Mouse (Mus musculus) hindbrain, embryonic 12.5 days (tissue): ENCODE data around the gene Pik3cb. TPM values are rescaled to one million over a fixed set of nuclear protein-coding genes. Genes with fewer than 3 reads are reported as not detected.

ENCODE experiments used
- ATAC-seq: fragments of 200-750 bp; cut with Nextera tagmentation; 2 replicates; pipeline ENCODE4 v1.8.0; 2017; ENCODE audit warnings: moderate TSS enrichment; ENCODE audit not compliant: low FRiP score
- H3K27ac ChIP-seq: fragments of 300-500 bp; sonication (generic); 2 replicates; pipeline ENCODE4 v1.5.1; 2016; ENCODE audit warnings: mild to moderate bottlenecking
- H3K27me3 ChIP-seq: fragments of 300-500 bp; sonication (generic); 2 replicates; pipeline ENCODE4 v1.6.1; 2016; ENCODE audit warnings: mild to moderate bottlenecking
- H3K36me3 ChIP-seq: fragments of 300-500 bp; sonication (generic); 2 replicates; pipeline ENCODE4 v1.6.1; 2016; ENCODE audit warnings: mild to moderate bottlenecking
- H3K4me1 ChIP-seq: fragments of 300-500 bp; sonication (generic); 2 replicates; pipeline ENCODE4 v1.6.1; 2016
- H3K4me2 ChIP-seq: fragments of 300-500 bp; sonication (generic); replicated peaks from 2 replicates; pipeline ENCODE4 v1.6.1; 2016; ENCODE audit warnings: mild to moderate bottlenecking
- H3K4me3 ChIP-seq: fragments of 300-500 bp; sonication (generic); 2 replicates; pipeline ENCODE4 v1.5.1; 2016; ENCODE audit warnings: mild to moderate bottlenecking
- H3K9ac ChIP-seq: fragments of 300-500 bp; sonication (generic); 2 replicates; pipeline ENCODE4 v1.6.1; 2016; ENCODE audit warnings: mild to moderate bottlenecking, moderate library complexity
- H3K9me3 ChIP-seq: fragments of 300-500 bp; sonication (generic); replicated peaks from 2 replicates; pipeline ENCODE4 v1.6.1; 2016; ENCODE audit warnings: mild to moderate bottlenecking
- WGBS: fragments of 180-500 bp; shearing (Covaris S2); methylation state at CpG from one replicate; pipeline ENCODE4 v1.1.7; 2016; 5-methylcytosine and 5-hydroxymethylcytosine counted together
- polyA plus RNA-seq: library from polyadenylated mRNA; unstranded; fragments of >200 nt; fragmentation: Nextera tagmentation; extraction: Ambion mirVana; gene quantifications from 2 replicates; pipeline ENCODE4 v1.2.1, GENCODE M21; 2016

Gene Pik3cb
- polyA plus RNA-seq, 1 experiment from 2014 or later, result 4.5 TPM

DNA sequence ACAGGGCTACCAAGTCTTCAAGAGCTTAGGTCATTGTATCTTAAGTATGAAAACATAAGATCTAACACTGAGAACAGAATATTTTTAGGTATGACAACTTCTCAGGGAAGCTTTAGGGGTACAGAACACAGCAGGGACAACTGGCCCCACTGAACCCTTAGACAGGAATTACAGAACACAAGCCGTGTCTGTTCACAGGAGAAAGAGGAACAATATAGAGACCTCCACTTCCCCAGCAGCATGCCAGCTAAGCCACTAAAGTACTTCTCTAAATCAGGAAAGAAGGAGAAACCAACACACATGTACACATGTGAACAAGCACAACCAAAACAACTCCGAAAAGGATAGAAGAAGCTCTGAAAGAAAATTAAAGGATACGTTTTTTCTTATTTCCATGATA is 30.8 kb downstream of the Pik3cb start:
- H3K4me2 ChIP-seq, result no peak overlapping the region
- no peaks in the 10 kb centered on the region for H3K27me3 ChIP-seq
- 85% methylated on average over 3 of the region's 3 CpGs for WGBS
- no peak overlapping the region for H3K4me3 ChIP-seq
- peaks cover 13% of the 10 kb centered on the region for H3K4me1 ChIP-seq
- peaks cover 16% of the 10 kb centered on the region for H3K36me3 ChIP-seq
- no peak overlapping the region for H3K9ac ChIP-seq
- no peak for ATAC-seq
- no peak overlapping the region for H3K27ac ChIP-seq
- 0 out of 2 replicates have a peak, but pooled peaks cover 5% of the 10 kb centered on the region for H3K9me3 ChIP-seq

DNA sequence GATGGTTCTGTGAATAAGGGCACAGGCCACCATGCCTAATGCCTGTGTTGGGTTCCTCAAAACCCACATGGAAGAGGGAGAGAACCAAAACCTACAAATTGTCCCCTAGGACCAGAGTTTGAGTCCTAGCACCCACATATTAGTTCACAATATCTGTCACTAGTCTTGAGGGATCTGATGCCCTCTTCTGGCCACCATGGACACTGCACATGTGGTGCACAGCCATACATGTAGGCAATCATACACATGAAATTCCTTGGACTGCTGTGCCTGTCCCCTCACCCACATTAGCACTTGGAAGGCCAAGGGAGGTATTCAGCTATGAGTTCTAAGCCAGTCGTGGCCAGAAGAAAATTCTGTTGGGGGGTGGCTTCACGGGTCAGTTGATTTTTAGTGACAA is 36.0 kb downstream of the Pik3cb start:
- ATAC-seq, result no peak
- no peak overlapping the region for H3K27ac ChIP-seq
- no peak overlapping the region for H3K4me3 ChIP-seq
- WGBS, result 85% methylated on average over 2 of the region's 2 CpGs
- 0 out of 2 replicates have a peak, but pooled peaks cover 5% of the 10 kb centered on the region for H3K9me3 ChIP-seq
- H3K36me3 ChIP-seq, result peaks cover 19% of the 10 kb centered on the region
- H3K4me2 ChIP-seq, result no peak overlapping the region
- no peak overlapping the region for H3K9ac ChIP-seq
- H3K27me3 ChIP-seq, result no peaks in the 10 kb centered on the region
- H3K4me1 ChIP-seq, result no peaks in the 10 kb centered on the region

DNA sequence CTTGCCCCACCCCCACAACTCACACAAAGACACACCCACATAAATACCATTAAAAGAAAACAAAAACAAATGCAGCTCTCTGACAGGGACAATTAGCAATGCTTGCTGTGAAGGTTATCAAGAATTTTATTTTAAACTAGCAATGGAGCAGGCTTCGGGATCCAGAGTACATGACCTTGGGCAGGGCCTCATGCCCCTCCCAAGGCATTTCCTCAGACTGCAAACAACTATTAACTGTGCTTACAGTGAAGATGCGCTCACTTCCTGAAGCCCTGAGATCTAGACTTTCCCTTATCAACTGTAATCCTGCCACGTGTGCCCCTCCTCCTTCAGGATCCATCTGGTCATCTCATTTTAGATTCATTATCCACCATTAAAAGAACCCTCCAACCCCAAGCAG is 36.6 kb downstream of the Pik3cb start:
- Histone ChIP-seq H3K9me3 (0 out of 2 replicates have a peak, but pooled peaks cover 5% of the 10 kb centered on the region), H3K27me3 (no peaks in the 10 kb centered on the region), H3K4me3 (no peak overlapping the region), H3K36me3 (peaks cover 19% of the 10 kb centered on the region), H3K27ac (no peak overlapping the region), H3K4me1 (peaks cover under 1% of the 10 kb centered on the region; the same call in 1 of the 2 replicates), H3K9ac (no peak overlapping the region), H3K4me2 (no peak overlapping the region)
- no peak for ATAC-seq
- WGBS, result 84% methylated on average over 3 of the region's 3 CpGs

- Histone ChIP-seq H3K4me3 (no peak overlapping the region), H3K4me1 (peaks cover 4% of the 10 kb centered on the region; the same call in 1 of the 2 replicates), H3K4me2 (no peak overlapping the region), H3K36me3 (no peaks in the 10 kb centered on the region), H3K27ac (no peak overlapping the region), H3K9me3 (no peaks in the 10 kb centered on the region), H3K9ac (no peak overlapping the region), H3K27me3 (no peaks in the 10 kb centered on the region)
- ATAC-seq, result no peak
- WGBS, result 58% methylated on average over 11 of the region's 11 CpGs
Observed at GRCm38 (mm10) chr9:99098482-99099129, 41.8 kb downstream of the Pik3cb start.

GRCm38 (mm10) chr9:99097668-99098067 is 42.8 kb downstream of the Pik3cb start:
- WGBS, result 40% methylated on average over 1 of the region's 1 CpGs
- no peaks in the 10 kb centered on the region for H3K9me3 ChIP-seq
- H3K4me3 ChIP-seq, result no peak overlapping the region
- H3K9ac ChIP-seq, result no peak overlapping the region
- ATAC-seq, result no peak
- H3K4me2 ChIP-seq, result no peak overlapping the region
- peaks cover 4% of the 10 kb centered on the region; the same call in 1 of the 2 replicates for H3K4me1 ChIP-seq
- no peaks in the 10 kb centered on the region for H3K27me3 ChIP-seq
- H3K36me3 ChIP-seq, result no peaks in the 10 kb centered on the region
- no peak overlapping the region for H3K27ac ChIP-seq

- Histone ChIP-seq H3K9ac (no peak overlapping the region), H3K36me3 (0 out of 2 replicates have a peak, but pooled peaks cover 3% of the 10 kb centered on the region), H3K9me3 (no peaks in the 10 kb centered on the region), H3K4me2 (no peak overlapping the region), H3K4me3 (no peak overlapping the region), H3K4me1 (peaks cover 4% of the 10 kb centered on the region; the same call in 1 of the 2 replicates), H3K27ac (no peak overlapping the region), H3K27me3 (no peaks in the 10 kb centered on the region)
- 95% methylated on average over 7 of the region's 7 CpGs for WGBS
- no peak for ATAC-seq
Observed at GRCm38 (mm10) chr9:99095192-99095591, 45.2 kb downstream of the Pik3cb start.

DNA sequence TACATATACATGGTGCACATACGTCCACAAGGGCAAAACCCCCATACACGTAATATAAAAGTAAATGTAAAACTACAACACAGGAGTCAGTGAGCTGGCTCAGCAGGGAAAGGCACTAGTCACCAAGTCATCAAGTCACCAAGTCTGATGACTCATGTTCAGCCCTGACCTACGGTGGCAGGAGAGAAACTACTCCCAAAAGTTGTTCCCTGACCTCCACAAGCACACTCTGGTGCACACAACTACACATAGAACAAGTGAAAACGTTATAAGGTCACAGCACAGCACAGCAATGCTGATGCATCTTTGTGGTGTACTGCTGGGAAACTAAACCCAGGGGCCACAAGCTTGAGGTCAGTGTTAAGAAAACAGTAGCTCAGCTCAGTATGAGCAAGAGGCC is 49.9 kb downstream of the Pik3cb start:
- peaks cover 8% of the 10 kb centered on the region for H3K4me1 ChIP-seq
- H3K4me3 ChIP-seq, result no peak overlapping the region
- no peak overlapping the region for H3K27ac ChIP-seq
- H3K9ac ChIP-seq, result no peak overlapping the region
- 85% methylated on average over 4 of the region's 4 CpGs for WGBS
- H3K4me2 ChIP-seq, result no peak overlapping the region
- 0 out of 2 replicates have a peak, but pooled peaks cover 5% of the 10 kb centered on the region for H3K36me3 ChIP-seq
- H3K27me3 ChIP-seq, result no peaks in the 10 kb centered on the region
- no peak for ATAC-seq
- no peaks in the 10 kb centered on the region for H3K9me3 ChIP-seq

- H3K4me2 ChIP-seq, result no peak overlapping the region
- no peak overlapping the region for H3K4me3 ChIP-seq
- 97% methylated on average over 4 of the region's 4 CpGs for WGBS
- no peaks in the 10 kb centered on the region for H3K27me3 ChIP-seq
- H3K27ac ChIP-seq, result no peak overlapping the region
- H3K9me3 ChIP-seq, result no peaks in the 10 kb centered on the region
- 0 out of 2 replicates have a peak, but pooled peaks cover 5% of the 10 kb centered on the region for H3K36me3 ChIP-seq
- H3K4me1 ChIP-seq, result peaks cover 8% of the 10 kb centered on the region
- H3K9ac ChIP-seq, result no peak overlapping the region
- ATAC-seq, result no peak
Observed at GRCm38 (mm10) chr9:99089904-99090303, 50.5 kb downstream of the Pik3cb start.

DNA sequence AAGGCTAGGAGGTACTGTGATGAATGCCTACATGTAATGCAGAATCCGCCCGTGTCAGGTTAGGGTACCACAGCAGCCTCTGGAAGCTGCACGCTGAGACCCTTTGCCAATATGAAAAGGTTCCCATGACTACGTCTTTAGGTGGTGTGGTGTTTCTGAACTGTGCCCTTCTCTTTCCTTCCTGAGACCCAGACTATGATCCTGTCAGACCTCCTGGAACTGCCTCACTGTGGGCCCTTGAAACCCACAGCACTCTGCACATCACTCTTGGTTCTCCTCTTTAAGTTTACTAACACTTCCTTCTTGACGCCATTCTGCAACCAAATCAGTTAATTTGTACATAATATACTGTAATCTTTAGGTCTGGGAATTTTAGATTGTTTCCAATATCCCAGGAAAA is 58.7 kb downstream of the Pik3cb start:
- Histone ChIP-seq H3K4me1 (peaks cover 2% of the 10 kb centered on the region), H3K4me2 (no peak overlapping the region), H3K9ac (no peak overlapping the region), H3K9me3 (no peaks in the 10 kb centered on the region), H3K36me3 (peaks cover 8% of the 10 kb centered on the region; the same call in 1 of the 2 replicates), H3K4me3 (no peak overlapping the region), H3K27ac (no peak overlapping the region), H3K27me3 (no peaks in the 10 kb centered on the region)
- WGBS, result 95% methylated on average over 5 of the region's 5 CpGs
- no peak for ATAC-seq

DNA sequence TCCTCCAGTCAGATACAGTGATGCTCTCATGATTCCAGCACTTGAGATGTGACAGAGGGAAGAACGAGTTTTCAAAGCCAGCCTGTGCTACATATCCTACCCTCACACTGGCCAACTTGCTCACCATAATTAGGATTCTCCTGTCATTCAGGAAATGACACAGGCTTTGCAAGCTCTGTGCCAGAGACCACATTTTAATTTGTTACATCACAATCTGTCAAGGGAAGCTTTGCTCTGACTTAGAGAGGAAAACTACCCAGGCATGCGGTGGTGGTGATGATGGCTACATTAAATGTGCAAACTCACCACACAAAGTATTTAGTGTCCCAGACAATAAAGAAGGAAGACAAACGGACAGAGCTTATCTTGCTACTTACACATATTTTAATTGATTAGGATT is 59.1 kb downstream of the Pik3cb start:
- WGBS, result 91% methylated on average over 3 of the region's 3 CpGs

GRCm38 (mm10) chr9:99080657-99081056 is 59.8 kb downstream of the Pik3cb start:
- H3K9me3 ChIP-seq, result no peaks in the 10 kb centered on the region
- 95% methylated on average over 2 of the region's 2 CpGs for WGBS

More for the DNA sequence above, 59.1 kb downstream of the Pik3cb start:
- Histone ChIP-seq H3K9me3 (no peaks in the 10 kb centered on the region), H3K4me1 (no peaks in the 10 kb centered on the region), H3K4me3 (no peak overlapping the region), H3K36me3 (peaks cover 8% of the 10 kb centered on the region; the same call in 1 of the 2 replicates), H3K9ac (no peak overlapping the region), H3K27me3 (no peaks in the 10 kb centered on the region), H3K4me2 (no peak overlapping the region), H3K27ac (no peak overlapping the region)
- no peak for ATAC-seq

DNA sequence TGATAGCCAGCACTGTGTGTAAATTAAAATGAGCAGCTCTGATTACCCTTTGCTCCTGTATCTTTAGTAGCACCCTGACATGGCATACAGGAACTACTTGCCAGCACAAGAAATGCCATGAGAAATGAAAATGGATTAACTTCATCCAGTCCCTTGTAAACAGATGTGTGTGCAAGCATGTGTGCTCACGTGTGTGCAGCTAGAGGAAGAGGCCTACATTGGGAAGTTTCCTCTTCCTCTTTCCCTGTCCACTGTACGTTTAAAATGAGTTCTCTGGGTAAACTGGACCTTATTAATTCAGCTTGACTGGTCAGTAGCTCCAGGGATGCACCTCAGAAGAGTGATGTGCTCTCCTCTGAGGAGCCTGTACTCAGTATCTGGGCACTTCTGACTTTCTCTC is 66.0 kb downstream of the Pik3cb start:
- Histone ChIP-seq H3K4me2 (no peak overlapping the region), H3K36me3 (peaks cover 5% of the 10 kb centered on the region; the same call in 1 of the 2 replicates), H3K9ac (no peak overlapping the region), H3K27ac (no peak overlapping the region), H3K27me3 (no peaks in the 10 kb centered on the region), H3K9me3 (no peaks in the 10 kb centered on the region), H3K4me1 (no peaks in the 10 kb centered on the region), H3K4me3 (no peak overlapping the region)
- ATAC-seq, result no peak
- WGBS, result 80% methylated on average over 2 of the region's 2 CpGs

More at GRCm38 (mm10) chr9:99080657-99081056, 59.8 kb downstream of the Pik3cb start:
- no peak for ATAC-seq
- Histone ChIP-seq H3K27ac (no peak overlapping the region), H3K36me3 (peaks cover 8% of the 10 kb centered on the region; the same call in 1 of the 2 replicates), H3K4me3 (no peak overlapping the region), H3K4me1 (no peaks in the 10 kb centered on the region), H3K9ac (no peak overlapping the region), H3K27me3 (no peaks in the 10 kb centered on the region), H3K4me2 (no peak overlapping the region)

DNA sequence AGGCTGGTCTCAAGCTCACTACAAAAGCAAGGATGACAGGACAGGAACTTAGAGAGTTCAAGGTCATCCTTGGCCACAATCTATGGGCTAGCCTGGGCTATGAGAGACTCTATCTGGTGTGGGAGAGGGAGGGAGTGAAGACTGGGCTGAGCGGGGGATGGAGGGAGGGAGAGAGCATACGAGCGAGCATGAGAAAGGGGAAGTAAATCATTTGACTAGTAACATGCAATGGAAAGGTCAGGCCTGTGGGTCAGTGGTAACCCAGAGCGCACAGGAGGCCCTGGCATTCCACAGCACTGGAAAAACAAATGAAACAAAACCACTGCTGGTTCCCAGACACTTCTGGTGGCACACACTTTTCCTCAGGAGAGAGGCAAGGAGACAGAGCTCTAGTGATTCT is 67.9 kb downstream of the Pik3cb start:
- ATAC-seq, result no peak

More for the DNA sequence above, 67.9 kb downstream of the Pik3cb start:
- Histone ChIP-seq H3K36me3 (peaks cover 12% of the 10 kb centered on the region; the same call in 1 of the 2 replicates), H3K4me1 (no peaks in the 10 kb centered on the region), H3K4me3 (no peak overlapping the region), H3K4me2 (no peak overlapping the region), H3K27me3 (no peaks in the 10 kb centered on the region), H3K9me3 (no peaks in the 10 kb centered on the region), H3K27ac (no peak overlapping the region), H3K9ac (no peak overlapping the region)
- WGBS, result 69% methylated on average over 4 of the region's 4 CpGs
